Mouse (Mus musculus) liver, adult (tissue): Measurements from ENCODE around the gene Zfpl1.

Experiments
- GATA4 ChIP-seq: IDR thresholded peaks from 2 replicates; pipeline ENCODE4 v1.6.1; 2014; ENCODE audit warnings: mild to moderate bottlenecking, low read length; ENCODE audit not compliant: insufficient replicate concordance

Zfpl1 gene

DNA sequence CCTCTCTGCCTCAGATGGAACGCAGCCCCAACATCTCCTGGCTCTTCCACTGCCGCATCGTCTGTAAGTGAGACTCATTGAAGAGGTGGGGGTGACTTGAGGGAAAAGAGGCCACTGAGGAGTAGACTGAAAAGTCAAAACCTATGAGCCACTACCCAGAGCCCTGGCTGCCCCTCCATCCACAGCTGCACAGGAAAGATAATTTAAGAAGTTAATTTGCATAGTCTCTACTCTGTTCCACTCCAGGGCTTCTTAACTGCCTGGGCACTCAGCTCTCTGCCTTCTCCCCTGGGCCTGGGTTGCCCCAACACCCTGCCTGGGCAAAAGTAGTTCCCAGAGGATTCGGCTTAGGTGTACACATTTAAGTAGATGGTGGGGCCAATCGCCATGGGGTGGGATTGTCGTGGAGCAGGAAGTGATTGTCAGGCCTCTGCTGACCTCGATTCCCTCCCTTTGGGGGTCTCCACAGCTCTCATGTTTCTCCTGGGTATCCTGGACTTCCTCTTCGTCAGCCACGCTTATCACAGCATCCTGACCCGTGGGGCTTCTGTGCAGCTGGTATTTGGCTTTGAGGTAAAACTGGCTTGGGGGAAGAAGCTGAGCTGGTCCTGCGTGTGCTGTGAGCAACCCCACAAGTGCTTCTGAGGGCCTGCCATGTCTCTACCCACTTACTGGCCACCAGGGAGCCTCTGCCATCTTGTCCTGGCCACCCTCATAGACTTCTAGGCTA, 35.9 kb downstream of the Zfpl1 start:
- TF ChIP-seq GATA4, result no peak

DNA sequence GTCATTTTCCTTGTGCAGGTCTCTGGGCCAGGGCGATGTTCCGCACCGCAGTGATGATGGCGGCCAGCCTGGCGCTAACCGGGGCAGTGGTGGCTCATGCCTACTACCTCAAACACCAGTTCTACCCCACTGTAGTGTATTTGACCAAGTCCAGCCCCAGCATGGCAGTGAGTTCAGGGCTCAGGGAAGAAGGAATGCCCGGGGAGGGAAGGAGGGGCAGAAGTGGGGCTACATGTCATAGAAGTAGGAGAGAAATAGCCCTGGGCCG, 36.9 kb downstream of the Zfpl1 start:
- TF ChIP-seq GATA4, result no peak

GRCm38 (mm10) chr19:6047154-6047898, 37.4 kb downstream of the Zfpl1 start:
- no peak for TF ChIP-seq GATA4

GRCm38 (mm10) chr19:6046294-6047153, 38.2 kb downstream of the Zfpl1 start, which contains the start of gene Syvn1:
TSS of gene Syvn1 (plus strand) at chr19:6046576.
- TF ChIP-seq GATA4, result no peak

- peak; percentile 11; the same call in 1 of the 2 replicates for TF ChIP-seq GATA4
These were observed 39.1 kb downstream of the Zfpl1 start for GRCm38 (mm10) chr19:6045366-6046293.

- no peak for TF ChIP-seq GATA4
These were observed 42.5 kb downstream of the Zfpl1 start for GRCm38 (mm10) chr19:6042293-6042692.

- no peak for TF ChIP-seq GATA4
These were observed 44.8 kb downstream of the Zfpl1 start for GRCm38 (mm10) chr19:6040002-6040401.

DNA sequence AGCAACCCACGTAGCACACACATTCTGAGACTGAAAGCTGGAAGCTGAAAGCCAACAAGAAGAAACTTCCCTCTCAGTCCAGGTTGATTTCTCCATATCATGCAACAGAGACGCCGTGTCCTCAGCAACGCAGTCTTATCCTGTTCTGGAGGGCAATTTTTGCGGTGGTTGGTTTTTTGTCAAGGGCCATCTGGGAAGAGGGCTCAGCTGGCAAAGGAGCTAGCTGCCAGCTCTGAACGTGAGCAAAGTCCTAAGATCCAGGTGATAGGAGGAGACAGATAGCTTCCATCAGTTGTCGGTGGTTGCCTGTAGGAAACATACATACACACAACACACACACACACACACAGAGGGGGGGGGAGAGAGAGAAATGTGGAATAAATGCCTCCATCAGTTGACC, 46.4 kb downstream of the Zfpl1 start:
- no peak for TF ChIP-seq GATA4

DNA sequence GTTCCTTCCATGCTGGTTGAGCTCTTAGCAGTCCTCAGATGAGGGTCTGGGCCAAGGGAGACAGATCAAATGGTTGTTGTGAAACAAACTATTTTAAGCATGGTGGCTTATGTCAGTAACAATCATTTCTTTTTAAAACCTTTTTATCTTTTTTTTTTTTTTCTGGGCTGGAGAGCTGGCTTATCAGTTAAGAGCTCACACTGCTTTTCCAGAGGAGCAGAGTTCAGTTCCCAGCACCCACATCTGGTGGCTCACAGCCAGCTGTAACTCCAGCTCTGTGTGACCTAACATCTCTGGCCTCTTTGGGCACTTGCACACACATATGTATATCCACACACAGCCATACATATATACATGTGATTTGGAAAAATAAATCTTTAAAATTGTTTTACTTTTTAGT, 47.1 kb downstream of the Zfpl1 start:
- TF ChIP-seq GATA4, result no peak

DNA sequence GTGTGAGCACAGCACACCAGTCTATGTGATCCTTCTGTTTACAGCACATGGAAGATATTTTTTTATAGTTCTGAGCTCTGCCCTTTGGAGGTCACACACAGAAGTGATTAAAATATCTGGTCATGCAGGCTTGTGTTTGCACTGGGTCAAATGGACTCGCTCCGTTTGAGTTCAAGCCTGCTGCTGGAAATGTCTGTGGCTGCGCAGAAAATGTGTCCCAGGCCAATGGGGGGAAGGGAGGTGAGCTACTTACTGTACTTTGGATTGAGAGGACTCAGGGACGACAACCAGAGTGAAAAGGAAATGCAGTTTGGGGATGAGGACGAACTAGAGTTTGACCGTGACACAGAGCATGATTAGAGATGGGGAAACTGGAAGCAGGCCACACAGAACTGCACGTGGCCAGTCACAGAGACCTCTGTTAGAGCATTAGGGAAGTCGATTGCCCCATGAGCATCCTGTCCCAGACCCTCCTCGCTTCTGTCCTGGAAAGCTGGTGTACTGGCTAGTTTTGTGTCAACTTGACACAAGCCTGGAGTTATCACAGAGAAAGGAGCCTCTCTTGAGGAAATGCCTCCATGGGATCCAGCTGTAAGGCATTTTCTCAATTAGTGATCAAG, 48.7 kb downstream of the Zfpl1 start:
- peak; percentile 25; the same call in 1 of the 2 replicates for TF ChIP-seq GATA4
